Mouse (Mus musculus): Measurements from ENCODE around the gene Rps8. TPM values are rescaled to one million over a fixed set of nuclear protein-coding genes. Genes with fewer than 3 reads are reported as not detected.

The Rps8 gene
- polyA plus RNA-seq, 1 experiment: 703 TPM

GRCm38 (mm10) chr4:117125348-117125909 is 30.6 kb downstream of the Rps8 start, which contains the start of gene Btbd19:
Btbd19 (minus strand) TSS chr4:117125725.
- Histone ChIP-seq H3K27ac (ENCODE audit: insufficient read depth, low read length) (peak within 1 kb of the TSS; percentile 97), H3K27me3 (ENCODE audit: control insufficient read depth, insufficient read depth, low read length) (no peaks in the 10 kb centered on the region), H3K4me3 (ENCODE audit: extremely low read depth, insufficient read depth, insufficient read length) (peak within 1 kb of the TSS; percentile 31), H3K4me1 (ENCODE audit: control insufficient read depth, insufficient read depth, insufficient read length) (peaks cover 41% of the 10 kb centered on the region), H3K36me3 (ENCODE audit: control insufficient read depth, insufficient read depth, low read length) (peaks cover 4% of the 10 kb centered on the region; the same call in 1 of the 2 replicates)
- TF ChIP-seq POLR2A (IDR thresholded peaks at IDR 0.05; ENCODE audit: low read depth, low read length) (no peak), CTCF (IDR thresholded peaks at IDR 0.05; ENCODE audit: extremely low read depth, insufficient read depth, insufficient read length, insufficient replicate concordance) (no peak)
- no peak for DNase-seq (ENCODE audit: low read depth in 1 of 2, low spot score in 2 of 2)
- WGBS: 40% methylated on average over 8 of the region's 8 CpGs

DNA sequence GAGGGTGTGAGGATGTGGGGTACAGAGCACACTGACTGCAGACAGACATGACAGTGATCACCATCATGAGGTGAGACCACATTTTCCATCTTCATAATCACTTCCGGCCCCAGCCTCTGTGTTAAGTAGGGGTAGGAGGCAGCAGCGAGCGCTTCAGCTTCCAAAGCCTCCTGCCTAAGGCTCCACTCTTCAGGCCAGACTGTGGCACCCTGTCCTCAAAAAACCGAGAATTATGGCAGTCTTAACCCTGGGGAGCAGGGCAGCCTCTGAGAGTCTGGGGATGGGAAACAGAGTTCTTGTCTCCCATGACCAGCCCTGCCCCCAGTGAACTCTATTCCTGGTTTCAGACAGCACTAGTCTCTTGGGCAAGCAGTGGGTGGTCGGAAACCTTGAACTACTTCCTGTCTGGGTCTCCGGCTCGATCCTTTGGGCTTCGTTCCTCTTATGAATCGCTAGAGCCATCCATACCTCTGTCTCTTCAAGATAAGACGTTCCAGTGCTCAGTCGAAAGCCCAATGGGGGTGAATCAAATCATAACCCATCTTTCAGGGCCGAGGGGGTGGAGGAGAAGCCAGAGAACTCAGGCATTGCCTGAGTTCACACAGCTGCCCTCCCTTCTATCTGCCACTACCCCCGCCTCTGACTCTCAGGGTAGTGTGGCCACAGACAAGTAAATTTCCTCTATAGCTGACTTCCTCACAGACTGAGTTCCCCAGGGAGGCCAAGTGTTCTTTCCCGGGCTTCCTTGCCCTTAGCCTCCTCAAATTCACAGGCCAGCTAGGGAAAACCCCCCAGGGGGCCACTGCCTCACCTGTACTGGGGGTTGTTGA is 31.3 kb downstream of the Rps8 start:
- WGBS: 1% methylated on average over 14 of the region's 14 CpGs
- Histone ChIP-seq H3K4me3 (ENCODE audit: extremely low read depth, insufficient read depth, insufficient read length) (peak overlapping the region; percentile 31), H3K36me3 (ENCODE audit: control insufficient read depth, insufficient read depth, low read length) (peaks cover 3% of the 10 kb centered on the region; the same call in 1 of the 2 replicates), H3K27me3 (ENCODE audit: control insufficient read depth, insufficient read depth, low read length) (no peaks in the 10 kb centered on the region), H3K4me1 (ENCODE audit: control insufficient read depth, insufficient read depth, insufficient read length) (peaks cover 41% of the 10 kb centered on the region), H3K27ac (ENCODE audit: insufficient read depth, low read length) (peak overlapping the region; percentile 97)
- peak; percentile 68 to 87 for DNase-seq (ENCODE audit: low read depth in 1 of 2, low spot score in 2 of 2)
- TF ChIP-seq CTCF (IDR thresholded peaks at IDR 0.05; ENCODE audit: extremely low read depth, insufficient read depth, insufficient read length, insufficient replicate concordance) (no peak), POLR2A (IDR thresholded peaks at IDR 0.05; ENCODE audit: low read depth, low read length) (no peak; the same call in 1 of the 2 replicates)

GRCm38 (mm10) chr4:117124218-117124517 is 31.9 kb downstream of the Rps8 start:
- DNase-seq (ENCODE audit: low read depth in 1 of 2, low spot score in 2 of 2): no peak
- no peak for TF ChIP-seq POLR2A (IDR thresholded peaks at IDR 0.05; ENCODE audit: low read depth, low read length)
- peaks cover 41% of the 10 kb centered on the region for H3K4me1 ChIP-seq (ENCODE audit: control insufficient read depth, insufficient read depth, insufficient read length)
- no peaks in the 10 kb centered on the region for H3K27me3 ChIP-seq (ENCODE audit: control insufficient read depth, insufficient read depth, low read length)
- no peak overlapping the region for H3K4me3 ChIP-seq (ENCODE audit: extremely low read depth, insufficient read depth, insufficient read length)
- 19% methylated on average over 3 of the region's 3 CpGs for whole genome bisulfite sequencing
- H3K27ac ChIP-seq (ENCODE audit: insufficient read depth, low read length): peak overlapping the region; percentile 97
- peaks cover 3% of the 10 kb centered on the region; the same call in 1 of the 2 replicates for H3K36me3 ChIP-seq (ENCODE audit: control insufficient read depth, insufficient read depth, low read length)

GRCm38 (mm10) chr4:117123546-117124217 is 32.4 kb downstream of the Rps8 start:
- H3K4me3 ChIP-seq (ENCODE audit: extremely low read depth, insufficient read depth, insufficient read length): no peak overlapping the region
- 43% methylated on average over 8 of the region's 9 CpGs for WGBS
- H3K27ac ChIP-seq (ENCODE audit: insufficient read depth, low read length): peak overlapping the region; percentile 62
- peaks cover under 1% of the 10 kb centered on the region; the same call in 1 of the 2 replicates for H3K36me3 ChIP-seq (ENCODE audit: control insufficient read depth, insufficient read depth, low read length)
- TF ChIP-seq CTCF (IDR thresholded peaks at IDR 0.05; ENCODE audit: extremely low read depth, insufficient read depth, insufficient read length, insufficient replicate concordance): no peak
- H3K27me3 ChIP-seq (ENCODE audit: control insufficient read depth, insufficient read depth, low read length): no peaks in the 10 kb centered on the region
- DNase-seq (ENCODE audit: low read depth in 1 of 2, low spot score in 2 of 2): no peak
- peaks cover 41% of the 10 kb centered on the region for H3K4me1 ChIP-seq (ENCODE audit: control insufficient read depth, insufficient read depth, insufficient read length)

DNA sequence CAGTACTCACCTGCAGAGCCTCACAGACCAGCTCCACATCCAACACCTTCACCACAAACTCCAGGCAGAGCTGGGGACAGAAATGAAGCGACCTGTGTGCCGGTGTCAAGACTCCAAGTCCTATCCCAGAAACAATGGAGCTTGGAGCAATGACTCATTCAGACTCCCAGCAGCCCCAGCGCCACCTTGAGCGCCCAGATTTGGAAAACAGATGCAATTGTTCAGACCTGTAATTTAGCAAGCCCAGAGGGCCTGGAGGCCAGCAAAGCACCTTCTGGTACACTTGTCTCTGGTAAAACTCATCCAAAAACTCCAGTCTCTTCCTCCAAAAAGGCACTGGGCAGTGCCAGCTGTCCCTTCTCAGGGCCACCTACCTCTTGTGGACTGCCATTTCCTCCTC is 33.8 kb downstream of the Rps8 start:
- H3K4me3 ChIP-seq (ENCODE audit: extremely low read depth, insufficient read depth, insufficient read length): no peak overlapping the region
- peaks cover 41% of the 10 kb centered on the region for H3K4me1 ChIP-seq (ENCODE audit: control insufficient read depth, insufficient read depth, insufficient read length)
- no peaks in the 10 kb centered on the region for H3K36me3 ChIP-seq (ENCODE audit: control insufficient read depth, insufficient read depth, low read length)
- H3K27ac ChIP-seq (ENCODE audit: insufficient read depth, low read length): no peak overlapping the region
- DNase-seq (ENCODE audit: low read depth in 1 of 2, low spot score in 2 of 2): no peak
- no peak for TF ChIP-seq POLR2A (IDR thresholded peaks at IDR 0.05; ENCODE audit: low read depth, low read length)
- TF ChIP-seq CTCF (IDR thresholded peaks at IDR 0.05; ENCODE audit: extremely low read depth, insufficient read depth, insufficient read length, insufficient replicate concordance): no peak
- H3K27me3 ChIP-seq (ENCODE audit: control insufficient read depth, insufficient read depth, low read length): no peaks in the 10 kb centered on the region
- WGBS: 90% methylated on average over 4 of the region's 4 CpGs

- WGBS: under 1% methylated on average over 69 of the region's 69 CpGs
- peak; percentile 91 for TF ChIP-seq CTCF (IDR thresholded peaks at IDR 0.05; ENCODE audit: extremely low read depth, insufficient read depth, insufficient read length, insufficient replicate concordance)
- peak; percentile 82 for TF ChIP-seq POLR2A (IDR thresholded peaks at IDR 0.05; ENCODE audit: low read depth, low read length)
- DNase-seq (ENCODE audit: low read depth in 1 of 2, low spot score in 2 of 2): peak; percentile 67 to 87
- Histone ChIP-seq H3K4me1 (ENCODE audit: control insufficient read depth, insufficient read depth, insufficient read length) (peaks cover 28% of the 10 kb centered on the region), H3K4me3 (ENCODE audit: extremely low read depth, insufficient read depth, insufficient read length) (peak overlapping the region; percentile 75), H3K36me3 (ENCODE audit: control insufficient read depth, insufficient read depth, low read length) (no peaks in the 10 kb centered on the region), H3K27me3 (ENCODE audit: control insufficient read depth, insufficient read depth, low read length) (no peaks in the 10 kb centered on the region), H3K27ac (ENCODE audit: insufficient read depth, low read length) (peak overlapping the region; percentile 81)
Observed at GRCm38 (mm10) chr4:117120445-117121414, 35.3 kb downstream of the Rps8 start.
